Mouse (Mus musculus): ENCODE results near the gene Mxd4.

- TF ChIP-seq CTCF (IDR thresholded peaks at IDR 0.05; ENCODE audit: borderline replicate concordance, extremely low read depth, insufficient read depth, insufficient read length), result no peak
- no peak for TF ChIP-seq POLR2A (IDR thresholded peaks at IDR 0.05; ENCODE audit: borderline replicate concordance, extremely low read depth, insufficient read depth, insufficient read length, poor library complexity, severe bottlenecking)
These were observed 31.2 kb upstream of the Mxd4 start for GRCm38 (mm10) chr5:34218672-34219071.

All from brain, embryonic 14.5 days (tissue).